Mouse (Mus musculus) stomach, embryonic 15.5 days (tissue): ENCODE results near the gene Cdc34b. TPM values are rescaled to one million over a fixed set of nuclear protein-coding genes. Genes with fewer than 3 reads are reported as not detected.

ENCODE experiments used
- ATAC-seq: fragments of 200-750 bp; cut with Nextera tagmentation; 2 replicates; pipeline ENCODE4 v1.8.0; 2017; ENCODE audit warnings: low read depth, moderate number of reproducible peaks, moderate TSS enrichment; ENCODE audit not compliant: insufficient read depth, low FRiP score
- H3K27ac ChIP-seq: fragments of 300-500 bp; sonication (generic); 2 replicates; pipeline ENCODE4 v1.5.1; 2015; ENCODE audit warnings: mild to moderate bottlenecking, inconsistent platforms
- H3K27me3 ChIP-seq: fragments of 300-500 bp; sonication (generic); replicated peaks from 2 replicates; pipeline ENCODE4 v1.6.1; 2015; ENCODE audit warnings: inconsistent platforms
- H3K36me3 ChIP-seq: fragments of 300-500 bp; sonication (generic); 2 replicates; pipeline ENCODE4 v1.6.1; 2015; ENCODE audit warnings: inconsistent platforms
- H3K4me1 ChIP-seq: fragments of 300-500 bp; sonication (generic); 2 replicates; pipeline ENCODE4 v1.6.1; 2015; ENCODE audit warnings: inconsistent platforms
- H3K4me2 ChIP-seq: fragments of 300-500 bp; sonication (generic); 2 replicates; pipeline ENCODE4 v1.6.1; 2015; ENCODE audit warnings: mild to moderate bottlenecking, inconsistent platforms
- H3K4me3 ChIP-seq: fragments of 300-500 bp; sonication (generic); replicated peaks from 2 replicates; pipeline ENCODE4 v1.5.1; 2015; ENCODE audit warnings: inconsistent platforms
- H3K9ac ChIP-seq: fragments of 300-500 bp; sonication (generic); 2 replicates; pipeline ENCODE4 v1.6.1; 2015; ENCODE audit warnings: inconsistent platforms
- H3K9me3 ChIP-seq: fragments of 300-500 bp; sonication (generic); 2 replicates; pipeline ENCODE4 v1.6.1; 2016; ENCODE audit warnings: inconsistent platforms
- polyA plus RNA-seq: library from polyadenylated mRNA; unstranded; fragments of >200 nt; fragmentation: Nextera tagmentation; extraction: Ambion mirVana; gene quantifications from 2 replicates; pipeline ENCODE4 v1.2.1, GENCODE M21; 2015

The Cdc34b gene
- polyA plus RNA-seq, 1 experiment from 2014 or later = 0.42 TPM

DNA sequence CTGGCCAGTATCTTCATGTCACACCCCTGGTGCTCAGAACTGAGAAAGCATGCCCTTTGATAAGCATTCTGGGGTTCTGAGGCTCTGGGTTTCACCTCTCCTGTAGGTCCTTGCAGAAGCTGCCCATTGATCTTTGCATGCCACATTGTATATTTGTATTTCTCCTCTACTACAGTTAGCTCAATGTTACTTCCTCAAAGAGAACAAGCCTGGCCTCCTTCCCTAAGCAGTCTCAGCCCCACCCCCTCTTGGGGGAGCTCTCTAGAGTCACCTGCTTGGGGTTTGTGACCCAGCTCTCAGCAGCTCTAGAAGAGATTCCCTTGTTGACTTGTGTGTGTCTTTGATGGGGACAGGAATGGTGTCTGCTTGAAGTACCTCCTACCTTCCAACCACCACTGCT lies 50.1 kb downstream of the Cdc34b start:
- H3K27ac ChIP-seq = no peak overlapping the region
- H3K4me2 ChIP-seq = no peak overlapping the region
- H3K4me3 ChIP-seq = no peak overlapping the region
- H3K9me3 ChIP-seq = no peaks in the 10 kb centered on the region
- no peaks in the 10 kb centered on the region for H3K4me1 ChIP-seq
- H3K9ac ChIP-seq = no peak overlapping the region
- H3K27me3 ChIP-seq = no peaks in the 10 kb centered on the region
- H3K36me3 ChIP-seq = no peaks in the 10 kb centered on the region
- ATAC-seq = no peak

Other genes starting within 250 kb of the Cdc34b start
- 12.0 and 12.4 TPM in 2 replicates for gene Epn3, start 241.8 kb upstream of the Cdc34b start, polyA plus RNA-seq
- gene Mycbpap, start 220.0 kb upstream of the Cdc34b start, polyA plus RNA-seq = 1.9 and 2.7 TPM in 2 replicates
- gene Rsad1, start 192.5 kb upstream of the Cdc34b start, polyA plus RNA-seq = 3.5 and 4.0 TPM in 2 replicates
- gene Chad, start 176.7 kb upstream of the Cdc34b start, polyA plus RNA-seq = 7.3 and 7.7 TPM in 2 replicates
- gene Acsf2, start 139.9 kb upstream of the Cdc34b start, polyA plus RNA-seq = 4.4 and 6.4 TPM in 2 replicates
- 223 and 264 TPM in 2 replicates for gene Lrrc59, start 112.0 kb upstream of the Cdc34b start, polyA plus RNA-seq
- 136 and 150 TPM in 2 replicates for gene Mrpl27, start 88.0 kb upstream of the Cdc34b start, polyA plus RNA-seq
- gene Eme1, start 87.8 kb upstream of the Cdc34b start, polyA plus RNA-seq = 16.6 and 17.6 TPM in 2 replicates
- 19.3 and 20.3 TPM in 2 replicates for gene Xylt2, start 64.3 kb upstream of the Cdc34b start, polyA plus RNA-seq
- 0.74 and 1.2 TPM in 2 replicates for gene Gm11541, start 37.3 kb upstream of the Cdc34b start, polyA plus RNA-seq
- gene Tmem92, start 40.9 kb downstream of the Cdc34b start, polyA plus RNA-seq = not detected in 2 replicates
- gene Col1a1, start 194.4 kb downstream of the Cdc34b start, polyA plus RNA-seq = 1,375 and 1,459 TPM in 2 replicates
- gene Hils1, start 225.8 kb downstream of the Cdc34b start, polyA plus RNA-seq = not detected in 2 replicates
- gene Sgca, start 234.5 kb downstream of the Cdc34b start, polyA plus RNA-seq = 0.17 and 0.27 TPM in 2 replicates
- gene Ppp1r9b, start 249.3 kb downstream of the Cdc34b start, polyA plus RNA-seq = 10.3 TPM in 2 replicates